Mouse (Mus musculus) liver, adult 2 months (tissue): ENCODE results near the gene Sh2d3c.

Experiments used
- CTCF ChIP-seq: fragments of 200-500 bp; IDR thresholded peaks from 2 replicates; pipeline ENCODE4 v1.5.1; 2011; ENCODE audit warnings: low read depth, low read length, control low read depth
- POLR2A ChIP-seq: fragments of 200-500 bp; IDR thresholded peaks from 2 replicates; pipeline ENCODE4 v1.6.1; 2011; ENCODE audit warnings: low read length, control low read depth; ENCODE audit not compliant: insufficient read depth; ENCODE audit errors: extremely low read depth

DNA sequence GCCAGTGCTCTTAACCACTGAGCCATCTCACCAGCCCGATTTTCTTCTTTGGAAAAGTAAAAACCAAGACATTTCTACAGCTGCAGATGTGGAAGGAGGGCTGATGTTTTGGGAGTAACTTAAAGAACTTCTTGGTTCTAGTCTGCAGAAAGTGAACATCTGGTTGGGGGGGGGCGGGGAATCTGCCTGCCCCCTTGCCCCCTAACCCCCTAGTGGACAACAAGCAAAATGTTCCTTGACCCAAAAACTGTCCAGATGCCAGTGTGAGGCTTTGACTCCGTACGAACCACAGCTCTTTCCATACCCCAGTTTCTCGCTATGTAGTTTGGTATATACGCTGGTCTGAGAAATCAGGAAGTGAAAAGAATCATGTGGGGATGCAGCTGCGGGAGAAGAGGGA is 29.3 kb downstream of the Sh2d3c start:
- TF ChIP-seq CTCF: no peak
- TF ChIP-seq POLR2A: no peak
